Mouse (Mus musculus) thymus, postnatal 25 days (tissue): Measurements from ENCODE around the gene Lypd3.
"Not testable (repeated sequence)": the region's sequence is repeated elsewhere in the genome, so short reads cannot be mapped to it uniquely, and the experiment has no call there.

Experiments
- DNase-seq: peaks from one replicate; pipeline ENCODE4 v3.0.0; 2022

Gene Lypd3

DNA sequence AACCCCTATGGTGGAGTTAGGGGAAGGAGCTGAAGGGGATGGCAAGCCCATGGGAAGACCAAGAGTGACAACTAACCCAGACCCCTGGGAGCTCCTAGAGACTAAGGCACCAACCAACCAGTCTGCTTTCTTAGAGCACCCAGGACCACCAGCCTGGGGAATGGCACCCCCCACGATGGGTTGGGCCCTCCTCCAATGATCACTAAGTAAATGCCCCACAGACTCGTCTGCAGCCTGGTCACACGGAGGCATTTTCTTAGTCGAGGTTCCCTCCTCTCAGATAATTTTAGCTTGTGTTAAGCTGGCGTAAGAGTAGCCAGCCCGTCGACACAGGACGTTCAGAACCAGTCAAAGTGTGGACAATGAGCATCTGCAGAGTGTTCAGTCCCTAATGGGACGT lies 28.6 kb downstream of the Lypd3 start:
- DNase-seq = no peak

DNA sequence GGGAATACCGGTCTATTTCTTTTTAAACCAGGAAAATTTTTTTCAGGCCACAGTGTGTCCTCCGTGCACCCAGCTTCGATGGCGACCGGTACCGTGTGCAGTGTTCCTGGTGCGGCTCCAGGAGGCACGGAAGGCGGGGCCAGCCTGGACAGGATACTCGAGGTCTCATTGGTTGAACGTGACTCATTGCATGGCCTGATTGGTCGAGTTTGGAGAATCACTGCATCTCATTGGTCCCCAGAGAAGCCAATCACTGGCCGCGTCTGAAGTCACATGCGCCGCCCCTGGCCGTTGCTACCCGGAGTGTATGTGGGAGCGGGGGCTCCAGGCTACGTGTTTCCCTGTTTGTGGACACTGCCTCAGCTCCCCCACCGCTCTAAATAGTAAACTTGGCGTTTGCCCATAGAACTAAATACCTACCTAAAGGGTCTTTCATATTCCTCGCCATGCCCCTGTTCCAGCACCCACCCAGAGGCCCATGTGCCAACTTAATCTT lies 35.6 kb downstream of the Lypd3 start:
- no peak for DNase-seq

GRCm38 (mm10) chr7:24676575-24676974 lies 40.2 kb downstream of the Lypd3 start, which contains the start of gene Tex101:
Tex101 (minus strand) TSS chr7:24676675.
- no peak for DNase-seq

- peak; percentile 20 for DNase-seq
Observed at GRCm38 (mm10) chr7:24684121-24684520, 47.8 kb downstream of the Lypd3 start.

- DNase-seq = not testable (repeated sequence)
Observed at GRCm38 (mm10) chr7:24687519-24687918, 51.2 kb downstream of the Lypd3 start.
